In genomic region chr5:112888651-112889050, GRCm38 (mm10) we compare ENCODE assay signal across 15 mouse cellular contexts. TPM values are rescaled to one million over a fixed set of nuclear protein-coding genes. Genes with fewer than 3 reads are reported as not detected.
"Had no signal": no experiment of that assay in that cellular context is flagged by ENCODE, and none has a peak within 500 bp of the region (broad histone marks: within the 10 kb centered on the region; RNA-seq: fewer than 3 reads in every experiment).

No protein-coding gene starts in this region.

- H3K9me3 ChIP-seq: limb, embryonic 13.5 days; midbrain, embryonic 15.5 days; neural tube, embryonic 12.5 days; stomach, embryonic 15.5 days had no signal

- H3K36me3 ChIP-seq: limb, embryonic 13.5 days; midbrain, embryonic 15.5 days; neural tube, embryonic 12.5 days; stomach, embryonic 15.5 days had no signal

- H3K4me3 ChIP-seq: limb, embryonic 13.5 days; megakaryocyte, embryonic 14.5 days; midbrain, embryonic 15.5 days; neural tube, embryonic 12.5 days; stomach, embryonic 15.5 days had no signal

- H3K27me3 ChIP-seq: limb, embryonic 13.5 days; midbrain, embryonic 15.5 days; neural tube, embryonic 12.5 days; stomach, embryonic 15.5 days had no signal

- ATAC-seq: midbrain, embryonic 15.5 days had no signal

- DNase-seq: kidney, postnatal 14 days; left cerebral cortex, postnatal 4 days; lung, adult 18-20 months; lung, postnatal 4 days; right cerebral cortex, postnatal 14 days; thymus, adult 2 months; thymus, postnatal 25 days had no signal

- H3K27ac ChIP-seq: limb, embryonic 13.5 days; liver, embryonic 14.5 days; midbrain, embryonic 15.5 days; neural tube, embryonic 12.5 days; stomach, embryonic 15.5 days had no signal

- H3K4me1 ChIP-seq: limb, embryonic 13.5 days; megakaryocyte, embryonic 14.5 days; stomach, embryonic 15.5 days had no signal

- H3K9ac ChIP-seq: limb, embryonic 13.5 days; liver, embryonic 14.5 days; midbrain, embryonic 15.5 days; neural tube, embryonic 12.5 days; stomach, embryonic 15.5 days had no signal

- H3K4me2 ChIP-seq: limb, embryonic 13.5 days; midbrain, embryonic 11.5 days; midbrain, embryonic 15.5 days; neural tube, embryonic 12.5 days; stomach, embryonic 15.5 days had no signal

RNA-seq across cellular contexts. Expression of gene Myo18b, which starts 7.5 kb away (rescaled TPM):
- total RNA-seq: monocyte, adult 5-6 weeks had no signal
